Mouse (Mus musculus): Measurements from ENCODE around the gene Wasf3.
"Not testable (repeated sequence)": the region's sequence is repeated elsewhere in the genome, so short reads cannot be mapped to it uniquely, and the experiment has no call there.

The Wasf3 gene

DNA sequence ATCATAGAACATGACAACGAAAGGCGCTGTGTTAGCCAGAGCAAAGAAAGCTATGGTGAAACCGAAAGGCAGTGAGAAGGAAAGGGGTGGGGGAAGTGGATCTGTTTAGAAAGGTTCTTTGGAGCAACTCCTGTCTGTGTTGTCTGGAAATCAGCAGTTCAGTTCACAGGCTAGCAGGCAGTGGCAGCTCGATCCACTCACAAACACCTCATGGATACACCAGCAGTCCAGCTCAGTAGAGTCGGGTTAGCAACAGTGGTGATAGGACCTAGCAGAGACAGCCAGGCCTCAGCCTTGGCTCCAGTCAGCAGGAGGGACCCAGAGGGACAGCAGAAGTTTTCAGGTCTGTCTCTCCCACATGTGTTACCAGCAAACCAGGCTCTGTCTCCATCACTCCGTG lies 16.2 kb downstream of the Wasf3 start:
- DNase-seq (ENCODE audit: low spot score in 2 of 2): not testable (repeated sequence)

DNA sequence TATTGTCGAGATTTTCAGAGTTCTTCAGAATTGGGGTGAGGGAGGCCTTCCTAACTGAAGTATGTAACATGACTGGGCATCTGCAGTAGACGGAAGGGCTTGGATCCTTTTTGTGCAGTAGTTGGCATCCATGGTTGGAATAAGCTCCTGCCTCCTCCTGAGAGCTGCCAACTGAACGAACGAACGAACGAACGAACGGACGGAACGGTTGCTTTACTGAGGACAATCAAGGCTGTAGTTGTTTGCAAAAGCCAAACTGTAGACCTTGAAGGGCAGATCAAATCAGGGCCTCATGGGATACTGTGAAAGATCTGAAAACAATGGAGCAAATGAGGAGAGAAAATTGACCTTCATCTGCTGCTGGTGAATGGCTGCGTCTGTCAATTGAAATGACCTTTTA lies 17.5 kb downstream of the Wasf3 start:
- no peak for DNase-seq (ENCODE audit: low spot score in 2 of 2)

DNA sequence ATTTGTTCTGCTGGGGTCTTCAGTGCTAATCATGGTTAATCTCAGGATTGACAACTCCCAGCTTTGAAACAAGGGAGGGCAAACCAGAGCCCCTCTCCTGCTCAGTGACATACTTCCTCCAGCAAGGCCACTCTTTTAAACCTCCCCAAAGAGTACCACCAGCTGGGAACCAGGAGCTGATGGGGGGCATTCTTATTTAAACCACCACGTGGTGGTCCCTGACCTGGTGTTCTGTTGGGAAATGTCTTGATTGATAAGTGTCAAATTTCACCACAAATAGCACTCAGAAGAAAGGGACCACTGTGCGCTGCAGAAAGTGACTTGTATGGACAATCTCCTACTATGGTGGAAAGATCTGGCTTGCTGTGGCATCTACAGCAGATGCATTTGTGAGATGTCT lies 19.1 kb downstream of the Wasf3 start:
- no peak for DNase-seq (ENCODE audit: low spot score in 2 of 2)

DNA sequence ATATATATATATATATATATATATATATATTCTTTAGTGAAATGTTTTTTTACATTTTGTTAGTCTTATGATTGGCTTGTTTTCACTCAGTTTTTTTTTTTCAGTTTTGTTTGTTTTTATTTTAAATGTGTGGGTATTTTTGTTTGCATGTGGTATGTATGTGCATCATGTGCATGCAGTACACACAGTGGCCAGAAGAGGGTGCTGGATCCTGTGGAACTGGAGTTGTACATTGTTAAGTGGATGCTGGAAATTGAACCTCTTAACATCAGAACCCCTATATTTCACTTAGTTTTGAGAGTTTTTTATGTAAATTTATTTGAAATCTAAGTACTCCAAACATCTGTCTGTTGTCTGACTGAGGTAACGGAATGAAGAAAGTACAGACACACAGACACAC lies 21.3 kb downstream of the Wasf3 start:
- no peak for DNase-seq (ENCODE audit: low spot score in 2 of 2)

DNA sequence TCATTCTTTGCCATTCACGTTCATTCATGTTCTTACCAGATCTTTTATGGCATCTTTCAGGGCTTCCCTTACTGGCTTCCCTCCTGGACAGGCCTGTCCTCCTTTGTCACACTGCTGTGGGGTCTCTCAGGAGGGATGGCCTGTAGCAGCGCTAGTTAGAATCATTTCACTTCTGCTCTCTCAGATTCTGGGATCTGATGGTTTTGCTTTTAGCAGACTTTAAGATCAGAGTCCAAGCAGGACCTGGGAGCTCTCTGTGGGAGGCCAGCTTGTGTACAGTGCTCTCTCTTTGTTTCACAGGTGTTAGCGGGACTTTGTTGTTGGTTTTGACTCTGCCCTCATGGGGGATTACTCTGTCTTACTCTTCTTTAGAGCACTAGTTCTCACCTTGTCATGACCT lies 23.0 kb downstream of the Wasf3 start:
- DNase-seq (ENCODE audit: low spot score in 2 of 2): no peak

DNA sequence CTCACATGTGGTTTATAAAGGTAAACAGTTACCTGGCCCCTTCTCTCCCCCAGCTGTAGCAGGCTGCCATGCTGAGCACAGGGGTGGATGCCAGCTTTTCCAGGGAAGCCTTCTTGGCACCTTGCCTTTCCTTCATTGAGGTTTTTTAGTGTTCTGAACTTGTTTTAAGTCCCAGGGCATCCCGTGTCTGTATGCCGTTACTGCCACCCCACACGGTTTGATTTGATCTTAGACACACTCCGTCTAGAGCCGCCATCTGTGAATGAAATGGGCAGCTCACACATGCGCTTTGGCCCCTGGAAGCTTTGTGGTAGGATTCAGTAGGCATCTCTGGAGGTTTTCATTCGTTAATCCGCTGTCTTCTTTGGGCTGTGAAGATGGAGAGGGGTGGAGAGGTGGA lies 23.8 kb downstream of the Wasf3 start:
- DNase-seq (ENCODE audit: low spot score in 2 of 2): no peak

DNA sequence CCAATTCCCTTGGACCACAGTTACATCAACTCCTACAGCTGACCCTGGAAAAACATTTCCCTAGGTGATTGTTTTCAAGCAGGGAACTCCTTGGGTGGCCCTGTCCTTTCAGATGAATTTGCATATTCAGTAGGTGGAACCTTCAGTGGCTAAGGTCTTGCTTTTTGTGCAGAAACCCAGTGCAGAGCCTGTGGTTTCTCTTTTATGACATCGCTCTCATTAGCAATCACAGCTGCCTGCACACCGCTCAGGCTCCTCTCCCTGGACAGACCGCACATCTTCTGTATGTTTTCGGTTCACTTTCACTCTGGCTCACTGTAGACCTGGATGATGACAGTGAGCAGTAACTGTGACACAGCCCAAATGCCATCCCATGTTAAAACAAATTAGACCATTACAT lies 26.0 kb downstream of the Wasf3 start:
- DNase-seq (ENCODE audit: low spot score in 2 of 2): no peak

DNA sequence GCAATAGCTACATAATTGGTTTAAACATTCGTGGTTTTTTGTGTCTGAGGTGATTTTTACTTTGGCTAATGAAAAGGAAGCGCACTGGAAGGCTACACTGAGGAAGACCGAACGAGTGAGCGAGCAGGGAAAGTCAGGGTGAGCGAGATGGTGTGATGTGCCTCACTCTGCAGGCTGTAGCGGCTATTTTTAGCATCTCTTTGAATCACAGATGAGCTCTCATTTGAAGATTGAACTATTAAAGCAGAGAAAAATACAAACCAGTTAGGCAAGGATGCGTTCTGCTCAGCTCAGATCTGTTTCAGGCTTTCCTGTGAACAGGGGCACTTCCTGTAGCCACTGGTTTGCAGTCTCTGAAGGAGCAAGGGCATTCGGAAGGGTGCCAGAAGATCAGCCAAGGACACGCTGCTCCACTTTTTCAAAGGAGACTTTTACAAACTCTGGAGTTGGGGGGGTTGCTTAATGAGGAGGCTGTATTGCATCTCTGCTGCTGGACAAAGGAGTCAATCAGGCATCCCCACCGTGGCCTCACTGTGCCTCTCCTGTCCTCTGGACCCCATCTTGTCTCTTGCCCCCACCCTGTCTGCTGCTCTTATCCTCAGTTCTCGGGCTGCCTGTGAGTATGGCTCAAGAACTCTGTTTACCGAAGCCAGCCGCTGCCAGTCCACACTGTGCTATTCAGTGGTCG lies 28.1 kb downstream of the Wasf3 start:
- DNase-seq (ENCODE audit: low spot score in 2 of 2): no peak

DNA sequence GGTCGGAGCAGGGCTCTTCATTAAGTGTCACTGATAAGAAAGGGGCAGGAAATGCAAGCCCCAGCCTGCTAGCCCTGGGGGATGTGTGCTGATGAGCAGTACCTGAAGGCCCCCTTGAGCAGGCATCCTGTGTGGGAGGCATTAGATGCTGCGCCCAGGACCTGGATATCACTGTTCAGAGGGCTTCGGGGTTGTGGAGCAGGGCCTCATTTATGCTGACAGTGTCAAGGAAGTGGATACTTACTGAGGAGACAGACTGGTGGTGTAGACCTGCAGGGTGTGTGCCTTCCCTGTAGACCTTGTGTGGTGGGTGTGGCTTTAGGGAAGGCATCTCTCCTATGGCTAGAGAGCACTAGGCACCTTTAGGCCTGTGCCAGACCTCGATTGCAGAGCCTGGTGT lies 29.8 kb downstream of the Wasf3 start:
- no peak for DNase-seq (ENCODE audit: low spot score in 2 of 2)

DNA sequence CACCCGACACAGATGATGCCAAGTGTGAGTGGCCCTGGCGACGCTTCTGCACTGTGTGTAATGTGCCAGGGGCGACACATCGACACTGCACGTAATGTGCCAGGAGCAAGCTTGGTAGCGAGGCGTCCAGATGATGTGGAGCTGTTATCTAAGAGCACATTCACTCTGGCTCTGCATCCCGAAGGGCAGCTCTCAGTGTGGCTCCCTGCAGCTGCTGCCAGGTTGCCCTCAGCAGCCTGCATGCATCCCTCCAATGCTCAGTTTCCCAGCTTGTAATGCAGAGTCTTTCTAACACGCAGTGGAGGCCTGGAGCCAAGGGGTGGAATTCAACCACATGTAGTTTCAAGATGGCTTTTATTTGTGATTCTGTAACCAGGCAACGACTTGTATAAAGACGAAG lies 30.4 kb downstream of the Wasf3 start:
- DNase-seq (ENCODE audit: low spot score in 2 of 2): no peak

DNA sequence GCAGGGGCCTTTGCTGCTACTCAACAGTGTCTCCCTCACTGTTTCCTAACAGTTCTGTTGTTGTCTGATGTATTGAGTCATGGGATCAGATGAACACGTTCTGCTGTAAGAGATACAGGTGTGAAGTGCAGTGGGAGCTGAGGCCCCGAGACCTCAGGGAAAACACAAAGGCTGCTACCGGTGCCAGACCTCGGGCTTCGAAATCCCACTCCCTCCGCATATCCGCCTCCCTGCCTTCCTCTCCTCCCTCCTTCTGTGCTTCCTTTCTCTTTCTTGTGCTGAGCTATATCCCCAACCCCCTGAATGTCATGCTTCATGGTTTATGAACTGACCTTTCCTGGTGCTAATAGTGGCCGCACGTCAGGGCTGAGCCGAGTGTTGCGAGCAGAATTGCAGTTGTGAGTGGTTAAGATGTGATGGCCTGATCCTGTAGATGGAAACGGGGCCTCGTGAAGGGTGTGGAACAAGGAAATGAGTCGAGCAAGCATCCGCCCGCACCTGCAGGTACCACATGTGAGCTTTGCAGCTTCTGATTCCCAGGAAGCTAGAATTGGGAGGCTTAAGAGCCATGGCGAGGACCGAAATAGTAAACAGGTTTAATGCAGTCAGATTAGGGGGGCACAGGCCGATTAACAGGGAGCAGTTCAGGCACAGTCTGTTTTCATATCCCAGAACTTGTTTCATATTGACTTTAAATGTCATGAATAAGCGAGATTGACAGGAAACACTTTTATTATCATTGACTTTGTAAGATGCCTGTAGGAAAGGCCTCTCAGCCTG lies 31.7 kb downstream of the Wasf3 start:
- no peak for DNase-seq (ENCODE audit: low spot score in 2 of 2)

DNA sequence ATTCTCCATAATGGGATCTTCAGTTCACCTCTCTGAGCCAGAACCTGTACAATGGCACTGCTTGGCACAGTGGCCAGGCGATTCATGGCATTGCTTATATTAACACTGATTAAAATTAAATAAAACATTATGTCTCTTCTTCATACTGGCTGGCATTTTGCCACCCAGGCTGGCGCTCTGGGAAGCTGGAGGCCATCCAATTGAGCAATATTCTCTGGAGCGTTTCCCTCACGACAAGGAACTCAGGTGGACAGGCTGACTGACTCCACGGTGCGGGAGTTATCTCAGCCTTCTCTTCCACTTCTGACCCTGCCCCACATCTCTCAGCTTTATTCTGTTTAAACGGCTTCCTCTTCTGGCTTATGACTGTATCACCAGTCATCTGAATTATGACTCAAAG lies 33.3 kb downstream of the Wasf3 start:
- DNase-seq (ENCODE audit: low spot score in 2 of 2): no peak

DNA sequence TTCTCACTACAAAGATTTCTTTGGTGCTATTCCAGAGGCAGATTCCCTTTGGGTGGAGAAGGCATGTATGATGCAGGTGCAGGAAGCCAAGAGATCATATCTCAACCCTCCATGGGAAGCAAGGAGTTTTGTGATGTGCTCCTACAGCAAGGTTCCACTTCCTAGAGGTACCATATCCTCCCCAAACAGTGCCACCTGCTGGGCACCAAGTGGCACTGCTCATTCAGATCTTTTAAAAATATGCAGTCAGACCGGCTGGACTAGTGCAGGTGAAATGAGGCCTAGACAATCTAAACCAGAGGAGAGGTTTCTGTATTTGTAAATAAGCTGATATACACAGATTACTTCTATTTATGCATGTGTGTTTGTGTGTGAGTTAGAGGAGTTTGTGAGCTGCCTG lies 35.3 kb downstream of the Wasf3 start:
- no peak for DNase-seq (ENCODE audit: low spot score in 2 of 2)

DNA sequence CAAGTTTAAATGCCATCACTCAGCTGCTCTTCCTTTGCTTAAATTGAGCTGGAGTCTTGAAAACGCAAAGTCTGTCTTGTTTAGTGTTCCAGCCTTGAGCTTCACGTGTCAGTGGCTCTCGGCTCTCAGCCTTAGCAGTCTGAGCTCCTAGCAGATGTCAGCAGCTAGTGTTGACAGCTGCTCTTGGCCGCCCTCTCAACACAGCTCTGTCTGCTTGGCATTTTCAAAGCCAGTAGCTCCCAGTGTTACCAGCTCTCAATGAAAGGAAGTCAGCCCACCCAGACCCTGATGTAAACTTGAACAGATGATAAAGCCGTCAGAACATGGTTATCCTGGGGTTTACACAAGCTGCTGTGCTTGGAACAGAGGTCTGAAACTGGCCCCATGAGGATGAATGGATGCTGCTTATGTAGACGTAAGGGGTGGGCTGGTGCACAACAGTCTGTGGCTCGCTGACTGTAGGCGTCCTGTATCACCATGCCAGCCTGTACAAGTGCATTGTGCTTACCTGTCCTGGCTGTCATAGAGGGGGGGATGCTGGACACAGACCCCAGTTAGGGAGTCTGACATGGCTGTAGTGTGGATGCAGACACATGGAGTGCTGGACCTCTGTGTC lies 40.0 kb downstream of the Wasf3 start:
- peak; percentile 59 to 60 for DNase-seq (ENCODE audit: low spot score in 2 of 2)

DNA sequence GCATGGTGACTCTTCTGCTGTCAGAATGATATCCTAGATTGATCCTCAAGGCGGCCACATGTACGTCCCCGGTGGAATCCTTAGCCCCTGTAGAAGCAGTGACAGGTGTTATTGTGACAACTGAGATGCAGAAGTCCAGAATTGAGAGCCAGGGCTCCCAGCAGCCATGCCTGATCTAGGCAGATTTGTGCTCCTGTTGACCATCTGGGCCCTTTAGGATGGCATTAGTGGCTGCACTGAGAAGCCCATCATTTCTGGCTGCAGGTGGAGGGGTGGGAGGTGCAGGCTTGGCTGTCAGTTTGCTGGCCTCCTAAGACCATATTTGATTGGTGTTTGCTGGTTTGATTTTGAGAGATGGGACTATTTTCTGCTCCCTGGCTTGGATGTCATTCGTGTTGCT lies 40.9 kb downstream of the Wasf3 start:
- DNase-seq (ENCODE audit: low spot score in 2 of 2): no peak

DNA sequence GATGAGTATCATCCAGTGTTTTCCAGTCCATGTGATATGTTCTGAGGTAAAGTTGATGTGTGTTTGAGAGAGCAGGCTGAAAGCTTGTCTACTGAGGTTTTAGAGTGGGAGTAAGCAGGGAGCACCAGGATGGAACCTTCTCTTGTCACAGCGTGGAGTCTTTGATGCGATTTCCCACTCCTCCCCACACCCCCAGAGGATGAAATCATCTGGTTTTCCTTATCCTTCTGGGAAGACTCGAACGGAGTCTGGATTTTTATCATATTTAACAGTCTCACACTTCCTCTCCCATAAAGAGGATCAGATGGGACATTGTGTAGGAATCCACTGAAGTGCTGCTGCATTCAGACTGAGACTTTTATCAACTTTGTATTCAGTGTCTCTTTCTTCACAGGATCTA lies 43.3 kb downstream of the Wasf3 start:
- no peak for DNase-seq (ENCODE audit: low spot score in 2 of 2)

DNA sequence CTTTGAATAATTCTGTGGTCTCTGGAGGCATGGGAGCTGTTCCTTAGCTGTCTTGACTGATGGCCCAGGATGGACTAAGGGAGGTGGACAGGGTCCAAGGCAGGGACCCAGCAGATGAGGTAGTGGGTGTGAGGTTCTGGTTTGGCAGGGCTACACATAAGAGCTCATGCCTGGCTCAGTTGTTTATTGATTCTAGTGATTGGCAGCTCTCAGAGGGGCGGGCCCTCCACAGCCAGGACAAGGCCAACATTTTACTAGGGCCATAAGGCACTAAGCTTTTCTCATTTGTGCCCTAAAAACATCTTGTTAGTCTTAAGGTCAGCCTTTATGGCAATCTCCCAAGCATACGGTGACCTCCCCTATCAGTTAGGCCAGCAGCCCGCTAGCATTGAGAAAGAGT lies 47.0 kb downstream of the Wasf3 start:
- peak in 1 of 2 experiments; percentile 6 for DNase-seq (ENCODE audit: low spot score in 2 of 2)

DNA sequence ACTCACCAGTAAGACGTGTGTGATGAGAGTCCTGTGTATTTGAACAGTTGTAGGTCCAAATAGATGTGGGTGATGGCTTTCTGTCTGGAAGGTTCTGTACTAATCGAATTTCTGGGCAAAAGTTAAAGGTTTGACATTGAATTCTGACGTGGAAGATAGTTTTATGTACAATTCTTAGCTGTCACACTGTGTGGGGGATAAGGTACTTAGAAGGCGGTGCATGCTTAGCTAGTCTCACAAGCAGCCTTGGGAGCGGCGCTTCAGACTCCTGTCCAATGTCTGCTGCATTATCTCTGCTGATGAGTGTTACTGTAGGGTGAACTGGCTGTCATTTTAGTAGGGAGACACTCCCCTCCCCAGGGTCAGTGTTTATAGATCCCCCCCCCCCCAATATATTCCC lies 47.7 kb downstream of the Wasf3 start:
- DNase-seq (ENCODE audit: low spot score in 2 of 2): no peak

DNA sequence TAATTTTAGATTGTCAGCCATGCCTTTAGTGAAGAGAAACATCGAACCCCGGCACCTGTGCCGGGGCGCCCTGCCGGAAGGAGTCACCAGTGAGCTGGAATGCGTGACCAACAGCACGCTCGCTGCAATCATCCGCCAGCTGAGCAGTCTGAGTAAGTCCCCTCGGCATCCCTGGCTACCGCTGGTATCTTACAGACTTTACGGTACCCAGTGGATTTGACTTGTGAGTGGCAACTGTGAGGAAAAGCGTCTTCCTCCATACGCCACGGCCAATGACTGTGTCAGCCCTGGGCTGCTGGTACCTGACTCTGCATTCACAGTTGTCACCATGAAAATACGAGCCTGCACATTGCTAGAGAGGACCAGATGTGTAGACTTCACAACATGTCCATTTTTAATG lies 50.5 kb downstream of the Wasf3 start:
- no peak for DNase-seq (ENCODE audit: low spot score in 2 of 2)

DNA sequence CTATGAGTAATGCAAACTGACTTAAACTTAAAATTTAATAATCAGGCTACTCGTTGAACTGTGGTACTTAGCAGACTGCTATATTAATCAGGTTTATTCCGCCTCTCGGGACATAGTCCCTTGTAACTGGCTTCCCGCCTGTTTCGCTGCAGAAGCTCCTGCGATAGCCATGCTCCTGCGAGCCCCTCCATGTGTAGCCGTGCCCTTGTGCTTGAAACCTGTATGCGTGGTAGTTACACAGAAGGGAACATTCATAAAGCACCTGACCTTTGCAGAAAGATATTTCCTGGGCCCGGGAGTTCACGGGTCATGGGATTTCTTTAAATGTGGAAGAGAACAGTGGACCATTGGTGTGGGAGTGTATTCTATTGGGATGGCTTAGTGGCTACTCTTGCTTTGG lies 52.0 kb downstream of the Wasf3 start:
- no peak for DNase-seq (ENCODE audit: low spot score in 2 of 2)

DNA sequence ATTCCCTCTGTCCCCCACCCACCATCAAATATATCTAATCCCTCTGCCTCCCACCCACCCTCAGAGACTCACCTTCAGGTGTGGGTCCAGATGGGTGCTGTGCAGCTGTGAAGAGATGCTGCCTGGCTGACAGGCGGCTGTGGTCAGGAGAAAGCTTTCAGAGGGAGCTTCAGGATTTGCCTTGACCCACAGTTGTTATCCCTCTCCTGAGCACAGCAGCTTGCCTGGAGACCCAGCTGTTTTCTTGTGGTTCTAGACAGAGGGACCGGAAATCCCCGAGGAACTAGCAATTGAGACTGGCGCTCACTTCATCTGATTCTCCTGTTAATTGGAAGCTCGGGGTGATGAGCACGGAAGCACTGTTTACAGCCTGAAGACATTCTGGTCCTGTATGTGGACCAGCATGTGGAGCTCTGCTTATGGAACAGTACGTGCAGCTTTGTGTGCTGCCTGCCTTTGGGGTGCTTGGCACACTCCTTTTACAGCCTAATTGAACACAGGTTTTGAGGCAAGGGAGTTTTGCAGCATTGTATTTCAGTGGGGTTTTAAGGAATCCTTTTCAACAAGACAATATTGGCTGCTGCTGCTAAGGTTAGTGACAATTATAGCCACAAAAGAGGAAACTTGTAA lies 54.5 kb downstream of the Wasf3 start:
- no peak for DNase-seq (ENCODE audit: low spot score in 2 of 2)

DNA sequence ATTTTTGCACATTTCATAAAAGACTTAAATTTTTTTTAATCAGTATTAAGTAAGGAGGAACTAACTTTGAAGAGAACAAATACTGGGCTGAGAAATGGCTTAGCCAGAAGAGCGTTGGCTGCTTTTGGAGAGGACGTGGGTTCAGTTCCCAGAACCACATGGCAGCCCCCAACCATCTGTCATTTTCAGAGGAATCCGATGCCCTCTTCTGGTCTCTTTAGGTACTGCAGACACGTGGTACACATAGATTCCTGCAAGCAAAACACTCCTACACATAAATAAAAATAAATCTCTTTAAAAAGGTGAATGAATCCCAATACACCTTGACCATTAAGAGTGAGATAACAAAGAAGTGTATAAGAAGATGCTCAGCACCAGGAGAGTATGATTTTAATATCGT lies 55.5 kb downstream of the Wasf3 start:
- DNase-seq (ENCODE audit: low spot score in 2 of 2): no peak

DNA sequence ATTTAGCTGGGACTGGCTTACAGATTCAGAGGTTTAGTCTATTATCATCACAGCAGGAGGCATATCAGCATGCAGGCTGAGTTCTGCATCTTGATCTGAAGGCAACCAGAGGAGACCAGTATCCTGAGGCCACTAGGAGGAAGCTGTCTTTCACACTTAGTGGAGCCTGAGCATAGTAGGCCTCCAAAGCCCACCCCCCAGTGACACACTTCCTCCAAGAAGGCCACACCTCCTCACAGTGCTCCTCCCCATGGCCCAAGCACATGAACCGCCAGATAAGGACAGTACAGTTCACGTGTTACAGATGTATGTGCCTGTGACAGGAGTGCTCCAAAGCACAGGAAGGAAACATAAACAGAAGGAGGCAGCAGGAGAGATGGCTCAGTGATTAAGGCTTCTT lies 58.0 kb downstream of the Wasf3 start:
- DNase-seq (ENCODE audit: low spot score in 2 of 2): no peak

Data from heart, adult 9 months (tissue).